Mouse (Mus musculus) heart, postnatal 0 days (tissue): ENCODE data around the gene Nrxn3.

Experiments used
- CTCF ChIP-seq: IDR thresholded peaks from 2 replicates; pipeline ENCODE4 v1.5.1; 2016; ENCODE audit warnings: antibody characterized with exemption, control low read depth, low read depth
- EP300 ChIP-seq: IDR thresholded peaks from 2 replicates; pipeline ENCODE4 v1.6.1; 2016; ENCODE audit warnings: antibody characterized with exemption, low read depth

DNA sequence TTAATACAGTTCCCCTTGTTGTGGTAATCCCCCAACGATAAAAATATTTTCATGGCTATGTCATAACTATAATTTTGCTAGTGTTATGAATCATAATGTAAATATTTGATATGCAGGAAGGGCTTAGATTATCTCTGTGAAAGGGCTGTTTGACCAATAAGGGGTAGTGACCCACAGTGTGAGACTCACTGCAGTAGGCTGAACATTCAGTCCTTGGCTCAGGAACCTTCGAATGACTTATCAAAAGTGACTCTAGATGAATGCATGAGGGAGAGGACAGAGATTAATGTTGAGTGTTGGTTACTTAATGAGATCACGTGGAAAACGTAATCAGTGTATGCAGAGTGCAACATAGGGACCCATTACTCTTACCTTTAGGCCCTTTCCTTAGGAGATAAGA, 243.7 kb downstream of the Nrxn3 start:
- TF ChIP-seq EP300 (no peak), CTCF (no peak)
